Mouse (Mus musculus): ENCODE data around the gene Fgd6. TPM values are rescaled to one million over a fixed set of nuclear protein-coding genes. Genes with fewer than 3 reads are reported as not detected.

The Fgd6 gene
- polyA plus RNA-seq, 1 experiment from 2014 or later, result 2.2 TPM

- no peaks in the 10 kb centered on the region for H3K36me3 ChIP-seq (ENCODE audit: control insufficient read depth, insufficient read depth)
- no peak for ATAC-seq (replicated peaks; ENCODE audit: extremely low read depth, insufficient read depth, low FRiP score)
- 68% methylated on average over 8 of the region's 8 CpGs for WGBS
- H3K9ac ChIP-seq (ENCODE audit: low read length), result no peak overlapping the region
- H3K9me3 ChIP-seq (replicated peaks; ENCODE audit: control insufficient read depth, low read length), result no peaks in the 10 kb centered on the region
- no peaks in the 10 kb centered on the region for H3K27me3 ChIP-seq (ENCODE audit: control insufficient read depth, insufficient read depth, low read length)
- H3K4me3 ChIP-seq (ENCODE audit: low read length), result no peak overlapping the region
- peaks cover 7% of the 10 kb centered on the region for H3K4me1 ChIP-seq (ENCODE audit: control insufficient read depth, insufficient read depth, low read length)
- no peak overlapping the region for H3K27ac ChIP-seq (ENCODE audit: low read length)
- no peak overlapping the region for H3K4me2 ChIP-seq (ENCODE audit: low read depth, low read length)
Observed at GRCm38 (mm10) chr10:94133081-94133480, 97.3 kb downstream of the Fgd6 start.

GRCm38 (mm10) chr10:94133674-94134073, 97.9 kb downstream of the Fgd6 start:
- WGBS, result 86% methylated on average over 7 of the region's 7 CpGs
- H3K27ac ChIP-seq (ENCODE audit: low read length), result no peak overlapping the region
- no peaks in the 10 kb centered on the region for H3K9me3 ChIP-seq (replicated peaks; ENCODE audit: control insufficient read depth, low read length)
- no peak for ATAC-seq (replicated peaks; ENCODE audit: extremely low read depth, insufficient read depth, low FRiP score)
- H3K4me1 ChIP-seq (ENCODE audit: control insufficient read depth, insufficient read depth, low read length), result peaks cover 7% of the 10 kb centered on the region
- H3K9ac ChIP-seq (ENCODE audit: low read length), result no peak overlapping the region
- no peak overlapping the region for H3K4me3 ChIP-seq (ENCODE audit: low read length)
- H3K4me2 ChIP-seq (ENCODE audit: low read depth, low read length), result no peak overlapping the region
- H3K36me3 ChIP-seq (ENCODE audit: control insufficient read depth, insufficient read depth), result no peaks in the 10 kb centered on the region
- no peaks in the 10 kb centered on the region for H3K27me3 ChIP-seq (ENCODE audit: control insufficient read depth, insufficient read depth, low read length)

- Histone ChIP-seq H3K4me1 (ENCODE audit: control insufficient read depth, insufficient read depth, low read length) (0 out of 2 replicates have a peak, but pooled peaks cover 2% of the 10 kb centered on the region), H3K27ac (ENCODE audit: low read length) (no peak overlapping the region), H3K4me2 (ENCODE audit: low read depth, low read length) (no peak overlapping the region), H3K27me3 (ENCODE audit: control insufficient read depth, insufficient read depth, low read length) (no peaks in the 10 kb centered on the region), H3K36me3 (ENCODE audit: control insufficient read depth, insufficient read depth) (no peaks in the 10 kb centered on the region), H3K9me3 (replicated peaks; ENCODE audit: control insufficient read depth, low read length) (no peaks in the 10 kb centered on the region), H3K9ac (ENCODE audit: low read length) (no peak overlapping the region), H3K4me3 (ENCODE audit: low read length) (no peak overlapping the region)
- WGBS, result 93% methylated on average over 12 of the region's 12 CpGs
- ATAC-seq (replicated peaks; ENCODE audit: extremely low read depth, insufficient read depth, low FRiP score), result no peak
Observed at GRCm38 (mm10) chr10:94134535-94135390, 99.0 kb downstream of the Fgd6 start.

- H3K27me3 ChIP-seq (ENCODE audit: control insufficient read depth, insufficient read depth, low read length), result no peaks in the 10 kb centered on the region
- H3K9ac ChIP-seq (ENCODE audit: low read length), result no peak overlapping the region
- no peak overlapping the region for H3K4me2 ChIP-seq (ENCODE audit: low read depth, low read length)
- ATAC-seq (replicated peaks; ENCODE audit: extremely low read depth, insufficient read depth, low FRiP score), result no peak
- no peaks in the 10 kb centered on the region for H3K36me3 ChIP-seq (ENCODE audit: control insufficient read depth, insufficient read depth)
- 86% methylated on average over 10 of the region's 10 CpGs for WGBS
- H3K27ac ChIP-seq (ENCODE audit: low read length), result no peak overlapping the region
- H3K4me3 ChIP-seq (ENCODE audit: low read length), result no peak overlapping the region
- H3K4me1 ChIP-seq (ENCODE audit: control insufficient read depth, insufficient read depth, low read length), result no peaks in the 10 kb centered on the region
- no peaks in the 10 kb centered on the region for H3K9me3 ChIP-seq (replicated peaks; ENCODE audit: control insufficient read depth, low read length)
Observed at GRCm38 (mm10) chr10:94138890-94139482, 103.2 kb downstream of the Fgd6 start.

- H3K27me3 ChIP-seq (ENCODE audit: control insufficient read depth, insufficient read depth, low read length), result no peaks in the 10 kb centered on the region
- H3K9me3 ChIP-seq (replicated peaks; ENCODE audit: control insufficient read depth, low read length), result no peaks in the 10 kb centered on the region
- no peak overlapping the region for H3K4me3 ChIP-seq (ENCODE audit: low read length)
- H3K4me1 ChIP-seq (ENCODE audit: control insufficient read depth, insufficient read depth, low read length), result no peaks in the 10 kb centered on the region
- ATAC-seq (replicated peaks; ENCODE audit: extremely low read depth, insufficient read depth, low FRiP score), result no peak
- H3K27ac ChIP-seq (ENCODE audit: low read length), result no peak overlapping the region
- no peak overlapping the region for H3K4me2 ChIP-seq (ENCODE audit: low read depth, low read length)
- H3K9ac ChIP-seq (ENCODE audit: low read length), result no peak overlapping the region
- no peaks in the 10 kb centered on the region for H3K36me3 ChIP-seq (ENCODE audit: control insufficient read depth, insufficient read depth)
- 84% methylated on average over 3 of the region's 3 CpGs for WGBS
Observed at GRCm38 (mm10) chr10:94140227-94140931, 104.6 kb downstream of the Fgd6 start.

- H3K27me3 ChIP-seq (ENCODE audit: control insufficient read depth, insufficient read depth, low read length), result no peaks in the 10 kb centered on the region
- no peak overlapping the region for H3K9ac ChIP-seq (ENCODE audit: low read length)
- H3K4me1 ChIP-seq (ENCODE audit: control insufficient read depth, insufficient read depth, low read length), result peaks cover 2% of the 10 kb centered on the region
- H3K4me2 ChIP-seq (ENCODE audit: low read depth, low read length), result no peak overlapping the region
- WGBS, result 91% methylated on average over 3 of the region's 3 CpGs
- no peak overlapping the region for H3K4me3 ChIP-seq (ENCODE audit: low read length)
- H3K9me3 ChIP-seq (replicated peaks; ENCODE audit: control insufficient read depth, low read length), result no peaks in the 10 kb centered on the region
- H3K36me3 ChIP-seq (ENCODE audit: control insufficient read depth, insufficient read depth), result no peaks in the 10 kb centered on the region
- ATAC-seq (replicated peaks; ENCODE audit: extremely low read depth, insufficient read depth, low FRiP score), result no peak
- no peak overlapping the region for H3K27ac ChIP-seq (ENCODE audit: low read length)
Observed at GRCm38 (mm10) chr10:94142427-94142826, 106.6 kb downstream of the Fgd6 start.

- peaks cover 13% of the 10 kb centered on the region for H3K4me1 ChIP-seq (ENCODE audit: control insufficient read depth, insufficient read depth, low read length)
- no peak overlapping the region for H3K27ac ChIP-seq (ENCODE audit: low read length)
- H3K4me2 ChIP-seq (ENCODE audit: low read depth, low read length), result no peak overlapping the region
- H3K27me3 ChIP-seq (ENCODE audit: control insufficient read depth, insufficient read depth, low read length), result no peaks in the 10 kb centered on the region
- 46% methylated on average over 5 of the region's 5 CpGs for WGBS
- no peaks in the 10 kb centered on the region for H3K9me3 ChIP-seq (replicated peaks; ENCODE audit: control insufficient read depth, low read length)
- no peak overlapping the region for H3K4me3 ChIP-seq (ENCODE audit: low read length)
- H3K9ac ChIP-seq (ENCODE audit: low read length), result no peak overlapping the region
- no peaks in the 10 kb centered on the region for H3K36me3 ChIP-seq (ENCODE audit: control insufficient read depth, insufficient read depth)
- ATAC-seq (replicated peaks; ENCODE audit: extremely low read depth, insufficient read depth, low FRiP score), result no peak
Observed at GRCm38 (mm10) chr10:94144581-94144980, 108.8 kb downstream of the Fgd6 start.

- no peaks in the 10 kb centered on the region for H3K27me3 ChIP-seq (ENCODE audit: control insufficient read depth, insufficient read depth, low read length)
- no peaks in the 10 kb centered on the region for H3K36me3 ChIP-seq (ENCODE audit: control insufficient read depth, insufficient read depth)
- H3K27ac ChIP-seq (ENCODE audit: low read length), result peak overlapping the region; percentile 97
- H3K9me3 ChIP-seq (replicated peaks; ENCODE audit: control insufficient read depth, low read length), result no peaks in the 10 kb centered on the region
- peak overlapping the region; percentile 61 for H3K4me2 ChIP-seq (ENCODE audit: low read depth, low read length)
- 10% methylated on average over 8 of the region's 8 CpGs for WGBS
- H3K4me1 ChIP-seq (ENCODE audit: control insufficient read depth, insufficient read depth, low read length), result peaks cover 14% of the 10 kb centered on the region
- peak; percentile 12; the same call in 1 of the 2 replicates for ATAC-seq (replicated peaks; ENCODE audit: extremely low read depth, insufficient read depth, low FRiP score)
- H3K4me3 ChIP-seq (ENCODE audit: low read length), result peak overlapping the region; percentile 97
- peak overlapping the region; percentile 98 for H3K9ac ChIP-seq (ENCODE audit: low read length)
Observed at GRCm38 (mm10) chr10:94147391-94147755, 111.6 kb downstream of the Fgd6 start.
